Mouse (Mus musculus) thymus, postnatal 10 days (tissue): ENCODE measurements around the gene Spout1.
A peak's percentile ranks its signal among the peaks of the same experiment; 100 is the strongest.

ENCODE experiments used
- DNase-seq, 2 experiments: peaks; one replicate each; pipeline ENCODE4 v3.0.0; 2021; ENCODE audit warnings: low spot score in 2 of 2

The Spout1 gene

GRCm38 (mm10) chr2:30177700-30178675, at the start of gene Spout1:
Spout1 (minus strand) TSS chr2:30178459.
- DNase-seq = peak; percentile 88

GRCm38 (mm10) chr2:30216293-30216692, 38.0 kb upstream of the Spout1 start:
- DNase-seq = no peak

- DNase-seq = no peak
Measured at GRCm38 (mm10) chr2:30215493-30215892, 37.2 kb upstream of the Spout1 start.

- no peak for DNase-seq
Measured at GRCm38 (mm10) chr2:30214745-30215144, 36.5 kb upstream of the Spout1 start.

GRCm38 (mm10) chr2:30212951-30213350, 34.7 kb upstream of the Spout1 start:
- DNase-seq = no peak

GRCm38 (mm10) chr2:30212169-30212545, 33.9 kb upstream of the Spout1 start:
- no peak for DNase-seq

GRCm38 (mm10) chr2:30211408-30212168, 33.3 kb upstream of the Spout1 start:
- no peak for DNase-seq

GRCm38 (mm10) chr2:30207886-30208285, 29.6 kb upstream of the Spout1 start:
- DNase-seq = no peak

GRCm38 (mm10) chr2:30207401-30207800, 29.1 kb upstream of the Spout1 start:
- no peak for DNase-seq

- peak; percentile 86 to 89 for DNase-seq
Measured at GRCm38 (mm10) chr2:30205629-30206357, 27.5 kb upstream of the Spout1 start, which contains the start of gene Kyat1. Kyat1 (minus strand) TSS chr2:30205847.

- DNase-seq = no peak
Measured at GRCm38 (mm10) chr2:30205255-30205628, 27.0 kb upstream of the Spout1 start.

GRCm38 (mm10) chr2:30203439-30203838, 25.2 kb upstream of the Spout1 start:
- DNase-seq = peak; percentile 14 to 40

GRCm38 (mm10) chr2:30200388-30200925, 22.2 kb upstream of the Spout1 start:
- no peak for DNase-seq

GRCm38 (mm10) chr2:30199984-30200383, 21.7 kb upstream of the Spout1 start:
- no peak for DNase-seq

- no peak for DNase-seq
Measured at GRCm38 (mm10) chr2:30198021-30198420, 19.8 kb upstream of the Spout1 start.

GRCm38 (mm10) chr2:30194656-30195055, 16.4 kb upstream of the Spout1 start:
- DNase-seq = no peak

- no peak for DNase-seq
Measured at GRCm38 (mm10) chr2:30191790-30192580, 13.7 kb upstream of the Spout1 start.

- no peak for DNase-seq
Measured at GRCm38 (mm10) chr2:30185681-30186080, 7.4 kb upstream of the Spout1 start.

GRCm38 (mm10) chr2:30185276-30185675, 7.0 kb upstream of the Spout1 start:
- DNase-seq = no peak

- no peak for DNase-seq
Measured at GRCm38 (mm10) chr2:30183721-30184120, 5.5 kb upstream of the Spout1 start.

GRCm38 (mm10) chr2:30182424-30182823, 4.2 kb upstream of the Spout1 start:
- no peak for DNase-seq
